Mouse (Mus musculus): ENCODE measurements around the gene Pygl.
"Not testable (repeated sequence)": the region's sequence is repeated elsewhere in the genome, so short reads cannot be mapped to it uniquely, and the experiment has no call there.

Pygl gene

GRCm38 (mm10) chr12:70157292-70158066 is 73.8 kb downstream of the Pygl start:
- no peak for DNase-seq (ENCODE audit: low spot score in 2 of 2)

GRCm38 (mm10) chr12:70156222-70156621 is 75.1 kb downstream of the Pygl start:
- no peak for DNase-seq (ENCODE audit: low spot score in 2 of 2)

DNA sequence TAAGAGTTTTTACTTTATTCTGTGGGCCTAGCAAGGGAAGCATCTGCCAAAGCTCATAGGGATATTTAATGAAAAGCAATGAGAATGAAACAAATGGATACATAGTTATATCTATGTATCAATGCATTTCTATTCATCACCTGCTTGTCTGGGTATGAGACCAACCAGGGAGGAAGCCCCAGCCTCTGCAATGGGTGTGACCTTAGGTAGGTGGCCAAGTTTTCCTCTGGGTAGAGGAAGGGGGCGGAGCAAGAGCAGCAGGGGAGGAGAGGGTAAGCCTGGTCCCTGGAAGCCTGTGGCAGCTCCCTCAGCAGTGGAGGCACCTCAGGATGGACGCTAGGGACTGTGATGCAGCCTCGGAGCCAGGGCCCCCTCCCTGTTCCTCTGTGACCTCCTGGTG is 77.4 kb downstream of the Pygl start, which contains the start of gene Abhd12b:
Gene Abhd12b, plus strand, starts transcription at position 301 of the 400 bp plus-strand sequence.
- no peak for DNase-seq (ENCODE audit: low spot score in 2 of 2)

DNA sequence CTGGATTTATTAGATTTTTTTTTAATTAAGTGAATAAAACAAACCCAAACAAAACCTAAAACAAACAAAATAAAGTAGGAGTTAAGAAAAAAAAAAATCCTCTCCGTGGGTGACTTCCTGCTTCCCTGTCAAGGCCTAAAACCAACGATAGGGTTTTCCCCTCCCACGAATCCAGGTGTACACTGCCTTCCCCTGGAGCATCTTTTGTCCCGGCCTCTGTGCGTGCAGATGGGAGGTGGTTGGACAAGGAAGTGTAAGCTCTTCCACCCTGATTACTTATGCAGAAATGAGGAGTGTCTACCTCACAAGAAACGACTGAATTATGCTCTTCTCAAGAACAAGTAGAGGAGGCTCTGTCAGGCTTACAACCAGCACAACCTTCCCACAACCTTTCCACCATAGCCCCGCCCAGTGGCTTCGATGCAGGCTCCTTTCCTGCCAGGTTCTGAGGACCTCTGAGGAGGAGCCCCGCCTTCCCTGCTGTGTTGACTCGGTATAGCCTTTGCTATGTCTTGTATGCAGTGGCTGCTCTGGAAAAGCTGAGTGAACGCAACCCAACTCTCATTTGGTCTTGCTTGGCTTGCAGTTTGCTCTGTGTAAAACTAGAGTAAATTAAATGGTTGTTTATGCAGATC is 82.5 kb downstream of the Pygl start:
- DNase-seq (ENCODE audit: low spot score in 2 of 2), result no peak

- DNase-seq (ENCODE audit: low spot score in 2 of 2), result no peak
Observed at GRCm38 (mm10) chr12:70147986-70148630, 83.2 kb downstream of the Pygl start.

DNA sequence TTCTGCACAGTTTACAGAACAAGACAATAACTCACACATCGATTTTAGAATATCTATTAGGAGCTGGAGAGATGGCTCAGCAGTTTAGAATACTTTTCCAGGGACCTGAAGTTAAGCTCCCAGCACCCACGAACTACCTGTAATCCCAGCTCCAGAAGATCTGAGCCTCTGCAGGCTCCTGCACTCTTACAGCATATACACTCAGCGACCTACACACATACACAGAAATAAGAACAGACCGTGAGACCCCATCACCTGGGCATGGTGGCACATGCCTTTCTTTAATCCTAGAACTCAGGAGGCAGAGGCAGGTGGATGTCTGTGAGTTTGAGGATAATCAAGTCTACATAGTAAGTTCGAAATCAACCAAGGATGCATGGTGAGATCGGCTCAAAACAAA is 85.7 kb downstream of the Pygl start:
- DNase-seq (ENCODE audit: low spot score in 2 of 2), result no peak

DNA sequence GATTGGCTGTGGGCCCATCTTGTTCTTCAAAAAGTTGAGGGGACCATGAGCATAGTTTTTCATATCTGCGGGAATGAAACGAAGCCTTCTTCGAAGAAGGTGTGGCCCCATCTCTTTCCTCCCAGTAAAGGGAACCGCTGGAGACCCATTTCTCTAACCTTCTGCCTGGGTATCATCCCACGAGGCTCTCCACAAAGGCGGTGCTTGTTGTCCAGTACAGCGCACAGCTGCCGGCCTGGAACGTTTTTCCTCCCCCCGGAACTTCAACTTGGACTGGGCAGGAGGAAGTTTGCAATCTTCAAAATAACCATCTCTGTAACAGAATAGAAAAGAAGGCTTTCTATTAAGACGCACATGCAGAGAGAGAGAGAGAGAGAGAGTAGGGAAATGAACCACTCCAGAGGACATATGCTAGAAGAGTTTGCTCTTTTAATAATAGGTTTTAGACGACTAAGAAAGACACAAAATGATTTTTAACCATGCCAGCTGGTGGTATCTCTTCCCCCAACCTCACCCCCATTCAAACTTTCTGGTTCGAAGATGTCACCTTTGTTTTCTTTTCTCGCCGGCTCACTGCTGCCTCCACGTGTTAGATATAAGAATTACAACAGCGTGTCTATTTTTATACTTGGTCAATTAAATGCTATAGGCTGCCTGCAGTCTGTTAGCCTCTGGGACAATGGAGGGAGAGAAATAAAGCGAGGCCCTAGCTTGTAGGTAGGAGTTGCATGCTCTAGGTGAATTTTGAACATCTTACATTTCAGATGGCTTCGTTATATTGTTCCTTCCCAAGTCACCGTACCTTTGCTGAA is 86.4 kb downstream of the Pygl start:
- peak; percentile 33 to 67 for DNase-seq (ENCODE audit: low spot score in 2 of 2)

- DNase-seq (ENCODE audit: low spot score in 2 of 2), result not testable (repeated sequence)
Observed at GRCm38 (mm10) chr12:70144106-70144587, 87.1 kb downstream of the Pygl start.

GRCm38 (mm10) chr12:70140993-70141576 is 90.2 kb downstream of the Pygl start:
- no peak for DNase-seq (ENCODE audit: low spot score in 2 of 2)
